Mouse (Mus musculus) ES-E14 (cell line): Measurements from ENCODE around the gene Amer3.

Source experiments
- CHD2 ChIP-seq: IDR thresholded peaks from 2 replicates; pipeline ENCODE4 v1.6.1; 2014; ENCODE audit warnings: mild to moderate bottlenecking, low read depth, low read length, inconsistent platforms
- MAFK ChIP-seq: IDR thresholded peaks from 2 replicates; pipeline ENCODE4 v1.6.1; 2014; ENCODE audit warnings: mild to moderate bottlenecking, low read depth, low read length, inconsistent platforms; ENCODE audit not compliant: insufficient read depth

GRCm38 (mm10) chr1:34536291-34536766, 43.1 kb upstream of the Amer3 start:
- TF ChIP-seq MAFK (no peak), CHD2 (no peak)
